In genomic region chr16:37652654-37653053, GRCm38 (mm10) we compare ENCODE assay signal across 9 mouse cellular contexts. TPM values are rescaled to one million over a fixed set of nuclear protein-coding genes. Genes with fewer than 3 reads are reported as not detected.
A peak's percentile ranks its signal among the peaks of the same experiment; 100 is the strongest.
DNase-seq lines count a peak whose midpoint lies in the region; ATAC-seq and TF ChIP-seq lines count a peak whose summit lies in the region.
"Had no signal": no experiment of that assay in that cellular context is flagged by ENCODE, and none has a peak within 500 bp of the region (broad histone marks: within the 10 kb centered on the region; RNA-seq: fewer than 3 reads in every experiment).

No protein-coding gene starts in this region.

- 59% methylated on average over 5 of the region's 5 CpGs for WGBS in kidney, embryonic 15.5 days
- 79% methylated on average over 5 of the region's 5 CpGs for WGBS in intestine, embryonic 14.5 days
- 88% methylated on average over 5 of the region's 5 CpGs for WGBS in midbrain, embryonic 14.5 days
- 77% methylated on average over 5 of the region's 5 CpGs for WGBS in cerebellum, adult 2 months

- H3K9me3 ChIP-seq in kidney, embryonic 15.5 days (replicated peaks), result no peaks in the 10 kb centered on the region
- no peaks in the 10 kb centered on the region for H3K9me3 ChIP-seq in intestine, embryonic 14.5 days (ENCODE audit: control insufficient read depth, low read length)
- H3K9me3 ChIP-seq in midbrain, embryonic 14.5 days (ENCODE audit: control insufficient read depth, low read length), result no peaks in the 10 kb centered on the region

- DNase-seq in kidney, postnatal 14 days, result no peak
- DNase-seq in intestine, embryonic 14.5 days (ENCODE audit: low spot score), result no peak
- no peak for DNase-seq in midbrain, embryonic 14.5 days
- DNase-seq in urinary bladder, postnatal 25 days (ENCODE audit: low spot score), result no peak
- no peak for DNase-seq in ovary, postnatal 36 days (ENCODE audit: low spot score)
- no peak for DNase-seq in cerebellum, adult 2 months
- DNase-seq: layer of hippocampus, postnatal 36 days had no signal

- peaks cover 31% of the 10 kb centered on the region for H3K4me1 ChIP-seq in kidney, embryonic 15.5 days
- no peaks in the 10 kb centered on the region; the same call in 1 of the 2 replicates for H3K4me1 ChIP-seq in embryonic fibroblast, embryonic 13.5 days (ENCODE audit: control insufficient read depth, insufficient read depth, low read length)
- H3K4me1 ChIP-seq in intestine, embryonic 14.5 days (replicated peaks; ENCODE audit: control insufficient read depth, insufficient read depth, low read length), result peaks cover 18% of the 10 kb centered on the region
- H3K4me1 ChIP-seq in midbrain, embryonic 14.5 days (ENCODE audit: control insufficient read depth, insufficient read depth, low read length), result peaks cover 32% of the 10 kb centered on the region
- peaks cover 10% of the 10 kb centered on the region; the same call in 1 of the 2 replicates for H3K4me1 ChIP-seq in cerebellum, adult 2 months (ENCODE audit: control insufficient read depth, insufficient read depth, low read length)

- TF ChIP-seq POLR2A in embryonic fibroblast, embryonic 13.5 days (IDR thresholded peaks at IDR 0.05; ENCODE audit: low read depth, low read length), result no peak
- TF ChIP-seq POLR2A in cerebellum, adult 2 months (IDR thresholded peaks at IDR 0.05; ENCODE audit: borderline replicate concordance, insufficient read depth, low read length), result no peak

- no peak for TF ChIP-seq CTCF in embryonic fibroblast, embryonic 13.5 days (IDR thresholded peaks at IDR 0.05; ENCODE audit: borderline replicate concordance, insufficient read depth, low read length)
- TF ChIP-seq CTCF in cerebellum, adult 2 months (IDR thresholded peaks at IDR 0.05; ENCODE audit: borderline replicate concordance, insufficient read depth, low read depth, low read length), result no peak

- H3K27ac ChIP-seq in kidney, embryonic 15.5 days, result no peak overlapping the region
- no peak overlapping the region for H3K27ac ChIP-seq in embryonic fibroblast, embryonic 13.5 days (ENCODE audit: insufficient read depth, low read length)
- H3K27ac ChIP-seq in intestine, embryonic 14.5 days (ENCODE audit: low read depth), result no peak overlapping the region
- no peak overlapping the region for H3K27ac ChIP-seq in midbrain, embryonic 14.5 days (replicated peaks; ENCODE audit: low read depth, low read length)
- no peak overlapping the region for H3K27ac ChIP-seq in cerebellum, adult 2 months (ENCODE audit: insufficient read depth, low read length)

- ATAC-seq in kidney, embryonic 15.5 days (replicated peaks; ENCODE audit: low FRiP score), result no peak
- ATAC-seq in intestine, embryonic 14.5 days (replicated peaks; ENCODE audit: low FRiP score, low TSS enrichment, low read depth), result no peak
- ATAC-seq in midbrain, embryonic 14.5 days (ENCODE audit: low FRiP score, low TSS enrichment), result no peak

- H3K27me3 ChIP-seq in kidney, embryonic 15.5 days, result no peaks in the 10 kb centered on the region
- H3K27me3 ChIP-seq in intestine, embryonic 14.5 days (replicated peaks; ENCODE audit: control insufficient read depth, insufficient read depth, low read length), result no peaks in the 10 kb centered on the region
- H3K27me3 ChIP-seq in midbrain, embryonic 14.5 days (ENCODE audit: control insufficient read depth, insufficient read depth, low read length), result no peaks in the 10 kb centered on the region
- H3K27me3 ChIP-seq in cerebellum, adult 2 months (ENCODE audit: control insufficient read depth, insufficient read depth, low read length), result no peaks in the 10 kb centered on the region

- H3K4me3 ChIP-seq in kidney, embryonic 15.5 days (replicated peaks), result peak overlapping the region; percentile 75; the same call in 1 of the 2 replicates
- 0 out of 2 replicates have a peak overlapping the region, but pooled peaks have one; percentile 47 for H3K4me3 ChIP-seq in embryonic fibroblast, embryonic 13.5 days (ENCODE audit: insufficient read depth, low read length)
- H3K4me3 ChIP-seq in intestine, embryonic 14.5 days (ENCODE audit: low read depth, low read length), result 0 out of 2 replicates have a peak overlapping the region, but pooled peaks have one; percentile 60
- no peak overlapping the region for H3K4me3 ChIP-seq in midbrain, embryonic 14.5 days (replicated peaks; ENCODE audit: low read depth, low read length)
- no peak overlapping the region for H3K4me3 ChIP-seq in cerebellum, adult 2 months (replicated peaks; ENCODE audit: insufficient read depth, low read depth, low read length)

- peak overlapping the region; percentile 64 for H3K4me2 ChIP-seq in kidney, embryonic 15.5 days
- H3K4me2 ChIP-seq in intestine, embryonic 14.5 days (ENCODE audit: low read length), result peak overlapping the region; percentile 78
- H3K4me2 ChIP-seq in midbrain, embryonic 14.5 days (ENCODE audit: low read length), result peak overlapping the region; percentile 70

- H3K9ac ChIP-seq in kidney, embryonic 15.5 days, result no peak overlapping the region
- H3K9ac ChIP-seq in intestine, embryonic 14.5 days (ENCODE audit: low read length), result no peak overlapping the region
- no peak overlapping the region for H3K9ac ChIP-seq in midbrain, embryonic 14.5 days (replicated peaks; ENCODE audit: low read length)

- peaks cover 8% of the 10 kb centered on the region for H3K36me3 ChIP-seq in kidney, embryonic 15.5 days
- peaks cover 12% of the 10 kb centered on the region for H3K36me3 ChIP-seq in intestine, embryonic 14.5 days (ENCODE audit: control insufficient read depth, insufficient read depth, low read length)
- peaks cover 5% of the 10 kb centered on the region for H3K36me3 ChIP-seq in midbrain, embryonic 14.5 days (ENCODE audit: control insufficient read depth, insufficient read depth, low read length)

RNA-seq across cellular contexts. Expression of gene Ndufb4, which starts 1.6 kb away (rescaled TPM):
- polyA plus RNA-seq in kidney, embryonic 15.5 days (2015; fragmentation: Nextera tagmentation; extraction: Ambion mirVana), result 57.1 and 74.5 TPM in 2 replicates
- polyA plus RNA-seq in embryonic fibroblast, embryonic 13.5 days (2011; ENCODE audit: insufficient read length, low read depth, missing spikeins), result 54.2 and 80.9 TPM in 2 replicates
- 58.1 and 67.1 TPM in 2 replicates for polyA plus RNA-seq in intestine, embryonic 14.5 days (2014; fragmentation: Nextera tagmentation; extraction: Ambion mirVana)
- polyA plus RNA-seq in midbrain, embryonic 14.5 days (2014; fragmentation: Nextera tagmentation; extraction: Ambion mirVana), result 68.6 and 76.9 TPM in 2 replicates
- 95.8 and 99.2 TPM in 2 replicates for polyA plus RNA-seq in cerebellum, adult 2 months (2012; rRNA removed)

Comparison
In these comparisons a context has a peak if more than half of its experiments do, and no peak if none do; other contexts are left out.
1. H3K4me3 ChIP-seq: peak in kidney, embryonic 15.5 days (single experiment), embryonic fibroblast, embryonic 13.5 days (single experiment) and intestine, embryonic 14.5 days (single experiment); none in midbrain, embryonic 14.5 days (single experiment) and cerebellum, adult 2 months (single experiment).
2. Peak in every context shown above with its lines, with median percentiles within 50 percentile points of each other: H3K4me2 ChIP-seq.